Mouse (Mus musculus) stomach, postnatal 0 days (tissue): ENCODE results near the gene Hectd4. TPM values are rescaled to one million over a fixed set of nuclear protein-coding genes. Genes with fewer than 3 reads are reported as not detected.

Experiments used
- ATAC-seq: fragments of 200-750 bp; cut with Nextera tagmentation; 2 replicates; pipeline ENCODE4 v1.8.0; 2017; ENCODE audit not compliant: low FRiP score, low TSS enrichment
- DNase-seq: peaks from one replicate; pipeline ENCODE4 v3.0.0-alpha.2; 2016; ENCODE audit warnings: low spot score
- H3K27ac ChIP-seq: fragments of 300-500 bp; sonication (generic); replicated peaks from 2 replicates; pipeline ENCODE4 v1.5.1; 2014; ENCODE audit warnings: mild to moderate bottlenecking, control low read depth
- H3K27me3 ChIP-seq: fragments of 300-500 bp; sonication (generic); 2 replicates; pipeline ENCODE4 v1.6.1; 2014; ENCODE audit warnings: low read length; ENCODE audit not compliant: control insufficient read depth, insufficient read depth
- H3K36me3 ChIP-seq: fragments of 300-500 bp; sonication (generic); 2 replicates; pipeline ENCODE4 v1.6.1; 2014; ENCODE audit warnings: low read length, mixed read lengths; ENCODE audit not compliant: control insufficient read depth, insufficient read depth
- H3K4me1 ChIP-seq: fragments of 300-500 bp; sonication (generic); replicated peaks from 2 replicates; pipeline ENCODE4 v1.6.1; 2014; ENCODE audit warnings: antibody characterized with exemption; ENCODE audit not compliant: control insufficient read depth, insufficient read depth
- H3K4me2 ChIP-seq: fragments of 300-500 bp; sonication (generic); replicated peaks from 2 replicates; pipeline ENCODE4 v1.6.1; 2014; ENCODE audit warnings: low read depth, mild to moderate bottlenecking, control low read depth, moderate library complexity
- H3K4me3 ChIP-seq: fragments of 300-500 bp; sonication (generic); 2 replicates; pipeline ENCODE4 v1.5.1; 2014; ENCODE audit warnings: low read depth, low read length, control low read depth
- H3K9ac ChIP-seq: fragments of 300-500 bp; sonication (generic); 2 replicates; pipeline ENCODE4 v1.6.1; 2014; ENCODE audit warnings: mild to moderate bottlenecking, low read length, control low read depth, mixed read lengths
- H3K9me3 ChIP-seq: fragments of 300-500 bp; sonication (generic); 2 replicates; pipeline ENCODE4 v1.6.1; 2016; ENCODE audit warnings: low read length; ENCODE audit not compliant: control insufficient read depth
- CTCF ChIP-seq: IDR thresholded peaks from 2 replicates; pipeline ENCODE4 v1.5.1; 2016; ENCODE audit warnings: antibody characterized with exemption, low read depth, mild to moderate bottlenecking, moderate library complexity
- EP300 ChIP-seq: optimal IDR thresholded peaks from 2 replicates; pipeline ENCODE3; 2016; ENCODE audit warnings: antibody characterized with exemption
- WGBS: fragments of 180-500 bp; shearing (Covaris S2); extraction: QIAGEN DNeasy Blood & Tissue Kit; methylation state at CpG from one replicate; pipeline ENCODE4 v1.1.7; 2014; 5-methylcytosine and 5-hydroxymethylcytosine counted together
- polyA plus RNA-seq: library from polyadenylated mRNA; unstranded; fragments of >200 nt; fragmentation: Nextera tagmentation; extraction: Ambion mirVana; gene quantifications from 2 replicates; pipeline ENCODE4 v1.2.1, GENCODE M21; 2015

The Hectd4 gene
- polyA plus RNA-seq, 1 experiment from 2014 or later, result 1.7 TPM

GRCm38 (mm10) chr5:121378678-121379256 is 158.7 kb downstream of the Hectd4 start:
- Histone ChIP-seq H3K9me3 (no peaks in the 10 kb centered on the region), H3K4me2 (no peak overlapping the region), H3K27ac (no peak overlapping the region), H3K9ac (no peak overlapping the region), H3K4me3 (no peak overlapping the region), H3K36me3 (peaks cover 41% of the 10 kb centered on the region), H3K4me1 (peaks cover 3% of the 10 kb centered on the region; the same call in 1 of the 2 replicates), H3K27me3 (no peaks in the 10 kb centered on the region)
- TF ChIP-seq EP300 (no peak), CTCF (no peak)
- WGBS, result 83% methylated on average over 13 of the region's 13 CpGs
- ATAC-seq (no peak), DNase-seq (no peak)

- no peak for DNase-seq
- Histone ChIP-seq H3K9me3 (no peaks in the 10 kb centered on the region), H3K27ac (no peak overlapping the region), H3K4me3 (no peak overlapping the region), H3K4me1 (peaks cover 3% of the 10 kb centered on the region), H3K4me2 (no peak overlapping the region), H3K27me3 (no peaks in the 10 kb centered on the region), H3K36me3 (peaks cover 25% of the 10 kb centered on the region), H3K9ac (no peak overlapping the region)
- TF ChIP-seq EP300 (no peak), CTCF (peak; percentile 71)
- WGBS, result 96% methylated on average over 2 of the region's 2 CpGs
- ATAC-seq, result no peak
These were observed 160.7 kb downstream of the Hectd4 start for GRCm38 (mm10) chr5:121380692-121381091.

GRCm38 (mm10) chr5:121383857-121384756 is 164.1 kb downstream of the Hectd4 start:
- Histone ChIP-seq H3K27me3 (no peaks in the 10 kb centered on the region), H3K4me1 (peaks cover 3% of the 10 kb centered on the region), H3K9ac (peak overlapping the region; percentile 85), H3K36me3 (peaks cover 11% of the 10 kb centered on the region), H3K27ac (peak overlapping the region; percentile 97), H3K4me3 (peak overlapping the region; percentile 74), H3K9me3 (no peaks in the 10 kb centered on the region), H3K4me2 (peak overlapping the region; percentile 64)
- WGBS, result 38% methylated on average over 10 of the region's 10 CpGs
- DNase-seq, result no peak
- ATAC-seq, result no peak
- TF ChIP-seq EP300 (no peak), CTCF (no peak)

GRCm38 (mm10) chr5:121384757-121385460 is 164.9 kb downstream of the Hectd4 start:
- peak; percentile 72 for DNase-seq
- H3K27me3 ChIP-seq, result no peaks in the 10 kb centered on the region
- H3K9me3 ChIP-seq, result no peaks in the 10 kb centered on the region
- 0 out of 2 replicates have a peak, but pooled peaks cover 7% of the 10 kb centered on the region for H3K36me3 ChIP-seq
- peak; percentile 11 for TF ChIP-seq EP300
- TF ChIP-seq CTCF, result no peak
- H3K27ac ChIP-seq, result peak overlapping the region; percentile 97
- peak overlapping the region; percentile 74 for H3K4me3 ChIP-seq
- peaks cover 3% of the 10 kb centered on the region for H3K4me1 ChIP-seq
- peak overlapping the region; percentile 85 for H3K9ac ChIP-seq
- WGBS, result under 1% methylated on average over 35 of the region's 47 CpGs
- H3K4me2 ChIP-seq, result peak overlapping the region; percentile 64
- peak; percentile 75 for ATAC-seq

- DNase-seq, result peak; percentile 95
These were observed 165.6 kb downstream of the Hectd4 start, which contains the start of gene Trafd1 for GRCm38 (mm10) chr5:121385461-121386119. Gene Trafd1 (minus strand): TSS chr5:121385632.

More at GRCm38 (mm10) chr5:121385461-121386119, 165.6 kb downstream of the Hectd4 start, which contains the start of gene Trafd1:
- Histone ChIP-seq H3K4me2 (peak within 1 kb of the TSS; percentile 64), H3K9me3 (no peaks in the 10 kb centered on the region), H3K36me3 (0 out of 2 replicates have a peak, but pooled peaks cover 2% of the 10 kb centered on the region), H3K9ac (peak within 1 kb of the TSS; percentile 85), H3K4me3 (peak within 1 kb of the TSS; percentile 74), H3K27me3 (no peaks in the 10 kb centered on the region), H3K4me1 (peaks cover 3% of the 10 kb centered on the region), H3K27ac (peak within 1 kb of the TSS; percentile 97)
- ATAC-seq, result peak; percentile 92
- TF ChIP-seq EP300 (no peak), CTCF (no peak)
- WGBS, result under 1% methylated on average over 30 of the region's 45 CpGs
